Mouse (Mus musculus) natural killer cell, adult 2 months (primary cell): Measurements from ENCODE around the gene H2-Aa.

Source experiments
- DNase-seq, 2 experiments: peaks; one replicate each; pipeline ENCODE4 v3.0.0; 2022; ENCODE audit warnings: low spot score in 2 of 2

The H2-Aa gene

GRCm38 (mm10) chr17:34263811-34264371 is 23.7 kb downstream of the H2-Aa start:
- DNase-seq: peak in 1 of 2 experiments; percentile 61

- DNase-seq: peak; percentile 80 to 90
These were observed 24.6 kb downstream of the H2-Aa start for GRCm38 (mm10) chr17:34263068-34263467.

- DNase-seq: peak; percentile 80 to 88
These were observed 26.1 kb downstream of the H2-Aa start for GRCm38 (mm10) chr17:34261502-34261901.

GRCm38 (mm10) chr17:34260551-34260950 is 27.1 kb downstream of the H2-Aa start:
- DNase-seq: no peak

- peak; percentile 87 to 97 for DNase-seq
These were observed 29.8 kb downstream of the H2-Aa start, which contains the start of gene H2-Ab1 for GRCm38 (mm10) chr17:34257594-34258375. Gene H2-Ab1, plus strand, starts transcription at chr17:34257689.

GRCm38 (mm10) chr17:34256501-34256900 is 31.1 kb downstream of the H2-Aa start:
- DNase-seq: no peak

- DNase-seq: no peak
These were observed 36.0 kb downstream of the H2-Aa start for GRCm38 (mm10) chr17:34251666-34252065.

- peak; percentile 36 to 70 for DNase-seq
These were observed 37.7 kb downstream of the H2-Aa start for GRCm38 (mm10) chr17:34249878-34250277.

GRCm38 (mm10) chr17:34249361-34249760 is 38.3 kb downstream of the H2-Aa start:
- no peak for DNase-seq

- peak in 1 of 2 experiments; percentile 44 for DNase-seq
These were observed 38.9 kb downstream of the H2-Aa start for GRCm38 (mm10) chr17:34248764-34249163.

- DNase-seq: no peak
These were observed 40.6 kb downstream of the H2-Aa start for GRCm38 (mm10) chr17:34247047-34247446.

GRCm38 (mm10) chr17:34244656-34245055 is 43.0 kb downstream of the H2-Aa start:
- no peak for DNase-seq

- DNase-seq: peak in 1 of 2 experiments; percentile 0
These were observed 46.7 kb downstream of the H2-Aa start for GRCm38 (mm10) chr17:34240916-34241315.

- no peak for DNase-seq
These were observed 47.3 kb downstream of the H2-Aa start for GRCm38 (mm10) chr17:34240366-34240765.

GRCm38 (mm10) chr17:34239601-34240041 is 48.0 kb downstream of the H2-Aa start:
- DNase-seq: peak in 1 of 2 experiments; percentile 73

GRCm38 (mm10) chr17:34238706-34239105 is 48.9 kb downstream of the H2-Aa start, which contains the start of gene H2-Ob:
Gene H2-Ob, plus strand, starts transcription at chr17:34238903.
- peak; percentile 72 to 82 for DNase-seq

- no peak for DNase-seq
These were observed 49.9 kb downstream of the H2-Aa start for GRCm38 (mm10) chr17:34237741-34238140.

GRCm38 (mm10) chr17:34236691-34237090 is 50.9 kb downstream of the H2-Aa start:
- no peak for DNase-seq

GRCm38 (mm10) chr17:34234926-34235325 is 52.7 kb downstream of the H2-Aa start:
- peak; percentile 81 to 92 for DNase-seq
